Mouse (Mus musculus) lung, embryonic 16.5 days (tissue): ENCODE results near the gene Got1. TPM values are rescaled to one million over a fixed set of nuclear protein-coding genes. Genes with fewer than 3 reads are reported as not detected.

Experiments
- ATAC-seq: fragments of 200-750 bp; cut with Nextera tagmentation; 2 replicates; pipeline ENCODE4 v1.8.0; 2017; ENCODE audit warnings: low read depth, mild to moderate bottlenecking, moderate library complexity
- H3K27ac ChIP-seq: fragments of 300-500 bp; sonication (generic); 2 replicates; pipeline ENCODE4 v1.5.1; 2014; ENCODE audit warnings: mild to moderate bottlenecking, control low read depth, low read length
- H3K27me3 ChIP-seq: fragments of 300-500 bp; sonication (generic); 2 replicates; pipeline ENCODE4 v1.6.1; 2014; ENCODE audit warnings: low read depth, low read length, mixed read lengths; ENCODE audit not compliant: control insufficient read depth, insufficient read depth
- H3K36me3 ChIP-seq: fragments of 300-500 bp; sonication (generic); 2 replicates; pipeline ENCODE4 v1.6.1; 2014; ENCODE audit warnings: low read length; ENCODE audit not compliant: control insufficient read depth, insufficient read depth
- H3K4me1 ChIP-seq: fragments of 300-500 bp; sonication (generic); replicated peaks from 2 replicates; pipeline ENCODE4 v1.6.1; 2014; ENCODE audit warnings: low read length, mixed read lengths; ENCODE audit not compliant: control insufficient read depth, insufficient read depth
- H3K4me2 ChIP-seq: fragments of 300-500 bp; sonication (generic); 2 replicates; pipeline ENCODE4 v1.6.1; 2014; ENCODE audit warnings: low read depth, low read length, control low read depth
- H3K4me3 ChIP-seq: fragments of 300-500 bp; sonication (generic); 2 replicates; pipeline ENCODE4 v1.5.1; 2014; ENCODE audit warnings: mild to moderate bottlenecking, low read length, control low read depth
- H3K9ac ChIP-seq: fragments of 300-500 bp; sonication (generic); 2 replicates; pipeline ENCODE4 v1.6.1; 2014; ENCODE audit warnings: low read length, control low read depth
- H3K9me3 ChIP-seq: fragments of 300-500 bp; sonication (generic); 2 replicates; pipeline ENCODE4 v1.6.1; 2016; ENCODE audit warnings: low read length; ENCODE audit not compliant: control insufficient read depth
- WGBS: fragments of 180-500 bp; shearing (Covaris S2); extraction: QIAGEN DNeasy Blood & Tissue Kit; methylation state at CpG from one replicate; pipeline ENCODE4 v1.1.7; 2014; 5-methylcytosine and 5-hydroxymethylcytosine counted together
- polyA plus RNA-seq: library from polyadenylated mRNA; unstranded; fragments of >200 nt; fragmentation: Nextera tagmentation; extraction: Ambion mirVana; gene quantifications from 2 replicates; pipeline ENCODE4 v1.2.1, GENCODE M21; 2015

Gene Got1
- polyA plus RNA-seq, 1 experiment from 2014 or later = 26.4 TPM

GRCm38 (mm10) chr19:43526025-43526424 is 1.6 kb upstream of the Got1 start:
- Histone ChIP-seq H3K9me3 (no peaks in the 10 kb centered on the region), H3K27me3 (peaks cover 7% of the 10 kb centered on the region; the same call in 1 of the 2 replicates), H3K36me3 (no peaks in the 10 kb centered on the region), H3K9ac (no peak overlapping the region), H3K4me2 (no peak overlapping the region), H3K4me1 (peaks cover 11% of the 10 kb centered on the region; the same call in 1 of the 2 replicates), H3K27ac (no peak overlapping the region), H3K4me3 (no peak overlapping the region)
- ATAC-seq = no peak
- WGBS = 81% methylated on average over 9 of the region's 9 CpGs

- H3K9ac ChIP-seq = no peak overlapping the region
- H3K4me2 ChIP-seq = no peak overlapping the region
- peaks cover 4% of the 10 kb centered on the region; the same call in 1 of the 2 replicates for H3K27me3 ChIP-seq
- no peak for ATAC-seq
- peaks cover 14% of the 10 kb centered on the region; the same call in 1 of the 2 replicates for H3K4me1 ChIP-seq
- no peak overlapping the region for H3K27ac ChIP-seq
- H3K36me3 ChIP-seq = no peaks in the 10 kb centered on the region
- no peak overlapping the region for H3K4me3 ChIP-seq
- 81% methylated on average over 7 of the region's 7 CpGs for WGBS
- H3K9me3 ChIP-seq = no peaks in the 10 kb centered on the region
Observed at GRCm38 (mm10) chr19:43525566-43525965, 1.2 kb upstream of the Got1 start.

DNA sequence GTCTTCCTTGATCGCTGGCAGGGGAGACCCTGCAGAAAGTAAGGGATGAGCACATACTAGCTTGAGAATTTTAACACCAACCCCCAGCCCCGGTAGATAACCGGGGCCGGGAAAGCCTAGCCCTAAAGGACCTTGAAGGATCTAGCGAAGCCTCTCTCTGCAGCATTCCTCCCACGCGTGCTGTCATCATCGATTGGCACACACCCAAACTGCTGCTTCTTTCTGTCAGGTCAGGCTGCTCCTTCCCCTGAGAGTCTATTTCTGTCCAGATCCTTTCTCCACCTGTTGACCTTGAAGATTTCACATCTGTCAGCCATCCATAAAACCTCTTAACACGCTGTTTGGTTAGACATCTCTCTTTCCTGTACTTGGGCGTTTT is 688 bp upstream of the Got1 start:
- Histone ChIP-seq H3K4me3 (peak overlapping the region; percentile 69), H3K27me3 (peaks cover 4% of the 10 kb centered on the region; the same call in 1 of the 2 replicates), H3K9me3 (no peaks in the 10 kb centered on the region), H3K27ac (no peak overlapping the region), H3K9ac (peak overlapping the region; percentile 75), H3K36me3 (no peaks in the 10 kb centered on the region), H3K4me1 (peaks cover 16% of the 10 kb centered on the region; the same call in 1 of the 2 replicates), H3K4me2 (peak overlapping the region; percentile 79)
- ATAC-seq = peak; percentile 8; the same call in 1 of the 2 replicates
- WGBS = 9% methylated on average over 10 of the region's 10 CpGs

- peaks cover 4% of the 10 kb centered on the region; the same call in 1 of the 2 replicates for H3K27me3 ChIP-seq
- H3K9me3 ChIP-seq = no peaks in the 10 kb centered on the region
- H3K27ac ChIP-seq = no peak overlapping the region
- WGBS = 4% methylated on average over 12 of the region's 12 CpGs
- H3K9ac ChIP-seq = peak overlapping the region; percentile 63
- no peaks in the 10 kb centered on the region for H3K36me3 ChIP-seq
- H3K4me1 ChIP-seq = peaks cover 16% of the 10 kb centered on the region; the same call in 1 of the 2 replicates
- peak overlapping the region; percentile 69 for H3K4me3 ChIP-seq
- ATAC-seq = no peak
- peak overlapping the region; percentile 79 for H3K4me2 ChIP-seq
Observed at GRCm38 (mm10) chr19:43523551-43523950, 854 bp downstream of the Got1 start.

GRCm38 (mm10) chr19:43521996-43522395 is 2.4 kb downstream of the Got1 start:
- no peaks in the 10 kb centered on the region for H3K36me3 ChIP-seq
- H3K4me3 ChIP-seq = no peak overlapping the region
- 78% methylated on average over 9 of the region's 9 CpGs for WGBS
- H3K4me2 ChIP-seq = no peak overlapping the region
- H3K27ac ChIP-seq = no peak overlapping the region
- H3K4me1 ChIP-seq = peaks cover 16% of the 10 kb centered on the region; the same call in 1 of the 2 replicates
- no peak for ATAC-seq
- H3K9ac ChIP-seq = no peak overlapping the region
- no peaks in the 10 kb centered on the region for H3K9me3 ChIP-seq
- H3K27me3 ChIP-seq = peaks cover 2% of the 10 kb centered on the region; the same call in 1 of the 2 replicates

DNA sequence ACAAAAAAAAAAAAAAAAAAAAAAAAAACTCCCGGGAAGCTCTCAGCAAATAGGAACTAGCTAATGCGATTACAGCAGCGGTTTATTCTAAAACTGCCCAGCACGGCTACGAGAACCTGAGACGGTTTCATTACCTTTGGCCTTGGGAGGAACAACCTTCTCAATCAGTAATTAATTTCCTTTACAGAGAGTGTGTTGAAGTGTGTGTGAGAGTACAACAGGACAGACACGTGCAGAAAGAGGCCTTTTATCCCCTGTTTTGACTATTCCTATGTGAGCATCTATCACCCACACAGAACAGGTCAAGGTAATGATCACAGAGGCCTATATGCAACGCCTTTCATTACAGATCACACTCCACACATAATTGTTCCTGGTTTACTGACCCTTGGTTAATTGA is 3.0 kb downstream of the Got1 start:
- no peaks in the 10 kb centered on the region for H3K36me3 ChIP-seq
- no peak overlapping the region for H3K9ac ChIP-seq
- no peaks in the 10 kb centered on the region for H3K9me3 ChIP-seq
- no peak overlapping the region for H3K4me2 ChIP-seq
- ATAC-seq = no peak
- H3K4me1 ChIP-seq = peaks cover 17% of the 10 kb centered on the region; the same call in 1 of the 2 replicates
- no peak overlapping the region for H3K4me3 ChIP-seq
- no peaks in the 10 kb centered on the region for H3K27me3 ChIP-seq
- H3K27ac ChIP-seq = no peak overlapping the region
- 48% methylated on average over 8 of the region's 8 CpGs for WGBS

GRCm38 (mm10) chr19:43520402-43520801 is 4.0 kb downstream of the Got1 start:
- no peak for ATAC-seq
- no peak overlapping the region for H3K27ac ChIP-seq
- no peaks in the 10 kb centered on the region for H3K27me3 ChIP-seq
- no peaks in the 10 kb centered on the region for H3K36me3 ChIP-seq
- no peaks in the 10 kb centered on the region for H3K9me3 ChIP-seq
- peaks cover 19% of the 10 kb centered on the region; the same call in 1 of the 2 replicates for H3K4me1 ChIP-seq
- H3K4me2 ChIP-seq = no peak overlapping the region
- H3K4me3 ChIP-seq = no peak overlapping the region
- no peak overlapping the region for H3K9ac ChIP-seq
- 34% methylated on average over 9 of the region's 10 CpGs for WGBS

DNA sequence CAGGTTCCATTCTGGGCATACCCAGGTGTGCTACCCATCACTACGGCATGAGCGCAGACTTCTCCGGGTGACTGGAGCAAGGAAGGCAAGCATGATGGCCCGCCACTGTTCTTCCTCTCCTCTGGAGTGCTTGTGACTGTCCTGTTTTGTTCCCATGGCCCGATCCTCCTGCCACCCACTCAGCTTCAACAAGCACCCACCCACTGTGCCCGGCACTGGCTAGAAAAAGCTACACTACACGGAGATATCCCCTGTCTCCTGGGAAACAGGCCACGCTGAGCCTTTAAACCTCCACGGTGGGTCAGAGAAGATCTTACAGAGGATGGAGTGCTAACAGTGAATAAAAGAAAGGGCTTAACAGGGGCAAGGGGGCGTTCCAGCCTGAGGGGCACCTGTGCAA is 5.2 kb downstream of the Got1 start:
- 87% methylated on average over 10 of the region's 10 CpGs for WGBS
- no peak for ATAC-seq

DNA sequence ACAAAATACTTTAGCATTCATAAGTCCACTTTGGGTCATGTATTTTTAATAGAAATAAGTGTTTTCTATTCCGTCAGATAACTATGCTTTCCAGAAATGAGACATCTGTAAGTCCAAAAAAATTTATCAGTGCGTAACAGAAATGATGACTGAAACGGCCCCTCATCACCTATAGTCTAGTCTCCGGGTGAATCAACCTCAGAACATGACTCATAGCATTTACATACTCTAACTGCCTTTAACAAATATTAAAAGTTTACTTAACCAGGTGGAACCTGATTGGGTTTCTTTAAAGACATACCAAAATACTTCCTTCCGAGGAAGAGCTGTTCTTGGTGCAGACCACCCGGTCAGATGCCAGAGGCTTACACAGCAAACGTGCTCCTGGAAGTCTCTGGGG is 6.1 kb downstream of the Got1 start:
- H3K4me1 ChIP-seq = 0 out of 2 replicates have a peak, but pooled peaks cover 7% of the 10 kb centered on the region
- no peak overlapping the region for H3K9ac ChIP-seq
- H3K36me3 ChIP-seq = no peaks in the 10 kb centered on the region
- H3K27ac ChIP-seq = no peak overlapping the region
- no peak overlapping the region for H3K4me3 ChIP-seq
- no peaks in the 10 kb centered on the region for H3K9me3 ChIP-seq
- no peak overlapping the region for H3K4me2 ChIP-seq
- whole genome bisulfite sequencing = 69% methylated on average over 7 of the region's 7 CpGs
- no peak for ATAC-seq
- H3K27me3 ChIP-seq = no peaks in the 10 kb centered on the region

More for the DNA sequence above, 5.2 kb downstream of the Got1 start:
- H3K4me1 ChIP-seq = peaks cover 14% of the 10 kb centered on the region; the same call in 1 of the 2 replicates
- H3K9ac ChIP-seq = no peak overlapping the region
- H3K9me3 ChIP-seq = no peaks in the 10 kb centered on the region
- no peaks in the 10 kb centered on the region for H3K27me3 ChIP-seq
- no peak overlapping the region for H3K27ac ChIP-seq
- H3K4me3 ChIP-seq = no peak overlapping the region
- H3K4me2 ChIP-seq = no peak overlapping the region
- no peaks in the 10 kb centered on the region for H3K36me3 ChIP-seq
